Mouse (Mus musculus): ENCODE data around the gene Vti1a. TPM values are rescaled to one million over a fixed set of nuclear protein-coding genes. Genes with fewer than 3 reads are reported as not detected.
A peak's percentile ranks its signal among the peaks of the same experiment; 100 is the strongest.

Vti1a gene
- total RNA-seq, 2 experiments from 2014 or later: 20.9 to 34.3 TPM

GRCm38 (mm10) chr19:55554703-55555102, 238.6 kb downstream of the Vti1a start:
- no peak for ATAC-seq (ENCODE audit: poor library complexity, severe bottlenecking)

- peak; percentile 68 for ATAC-seq (ENCODE audit: poor library complexity, severe bottlenecking)
These were observed 240.3 kb downstream of the Vti1a start for GRCm38 (mm10) chr19:55556168-55556999.

GRCm38 (mm10) chr19:55559331-55559730, 243.2 kb downstream of the Vti1a start:
- ATAC-seq (ENCODE audit: poor library complexity, severe bottlenecking): no peak

- no peak for ATAC-seq (ENCODE audit: poor library complexity, severe bottlenecking)
These were observed 244.1 kb downstream of the Vti1a start for GRCm38 (mm10) chr19:55560088-55560682.

GRCm38 (mm10) chr19:55561469-55561868, 245.4 kb downstream of the Vti1a start:
- ATAC-seq (ENCODE audit: poor library complexity, severe bottlenecking): no peak

- ATAC-seq (ENCODE audit: poor library complexity, severe bottlenecking): no peak
These were observed 246.5 kb downstream of the Vti1a start for GRCm38 (mm10) chr19:55562487-55563147.

GRCm38 (mm10) chr19:55563148-55563651, 247.1 kb downstream of the Vti1a start:
- no peak for ATAC-seq (ENCODE audit: poor library complexity, severe bottlenecking)

GRCm38 (mm10) chr19:55564104-55564938, 248.2 kb downstream of the Vti1a start:
- no peak for ATAC-seq (ENCODE audit: poor library complexity, severe bottlenecking)

GRCm38 (mm10) chr19:55565111-55565510, 249.0 kb downstream of the Vti1a start:
- ATAC-seq (ENCODE audit: poor library complexity, severe bottlenecking): no peak

GRCm38 (mm10) chr19:55565523-55566369, 249.7 kb downstream of the Vti1a start:
- ATAC-seq (ENCODE audit: poor library complexity, severe bottlenecking): no peak

- no peak for ATAC-seq (ENCODE audit: poor library complexity, severe bottlenecking)
These were observed 253.0 kb downstream of the Vti1a start for GRCm38 (mm10) chr19:55569114-55569513.

- ATAC-seq (ENCODE audit: poor library complexity, severe bottlenecking): peak; percentile 75
These were observed 253.8 kb downstream of the Vti1a start for GRCm38 (mm10) chr19:55569894-55570293.

- no peak for ATAC-seq (ENCODE audit: poor library complexity, severe bottlenecking)
These were observed 254.6 kb downstream of the Vti1a start for GRCm38 (mm10) chr19:55570520-55571296.

GRCm38 (mm10) chr19:55571486-55571885, 255.4 kb downstream of the Vti1a start:
- no peak for ATAC-seq (ENCODE audit: poor library complexity, severe bottlenecking)

GRCm38 (mm10) chr19:55577306-55578042, 261.4 kb downstream of the Vti1a start:
- peak; percentile 73 for ATAC-seq (ENCODE audit: poor library complexity, severe bottlenecking)

GRCm38 (mm10) chr19:55578094-55579085, 262.3 kb downstream of the Vti1a start:
- ATAC-seq (ENCODE audit: poor library complexity, severe bottlenecking): no peak

GRCm38 (mm10) chr19:55579310-55579709, 263.2 kb downstream of the Vti1a start:
- ATAC-seq (ENCODE audit: poor library complexity, severe bottlenecking): no peak

All from megakaryocyte, adult 5-6 weeks (primary cell).